Mouse (Mus musculus) heart, embryonic 14.5 days (tissue): ENCODE data around the gene Ednrb. TPM values are rescaled to one million over a fixed set of nuclear protein-coding genes. Genes with fewer than 3 reads are reported as not detected.
A peak's percentile ranks its signal among the peaks of the same experiment; 100 is the strongest.

Source experiments
- ATAC-seq: fragments of 200-750 bp; cut with Nextera tagmentation; 2 replicates; pipeline ENCODE4 v1.8.0; 2017; ENCODE audit warnings: low read depth, moderate TSS enrichment; ENCODE audit not compliant: insufficient number of reproducible peaks, insufficient read depth, low FRiP score
- H3K27ac ChIP-seq, 2 experiments: fragments of 200-500 bp in 1 of 2; fragments of 300-500 bp in 1 of 2; sonication (generic) in 1 of 2; replicated peaks in 1 of 2; 2 replicates each; pipeline ENCODE4 v1.5.1; 2012 to 2014; ENCODE audit warnings: low read depth in 2 of 2, low read length in 2 of 2, control low read depth in 1 of 2, mild to moderate bottlenecking in 1 of 2, mixed read lengths in 1 of 2; ENCODE audit not compliant: control insufficient read depth in 1 of 2, insufficient read depth in 1 of 2
- H3K27me3 ChIP-seq: fragments of 300-500 bp; sonication (generic); 2 replicates; pipeline ENCODE4 v1.6.1; 2014; ENCODE audit warnings: mild to moderate bottlenecking, low read length, control low read depth; ENCODE audit not compliant: control insufficient read depth, insufficient read depth
- H3K36me3 ChIP-seq: fragments of 300-500 bp; sonication (generic); 2 replicates; pipeline ENCODE4 v1.6.1; 2014; ENCODE audit warnings: mild to moderate bottlenecking, control low read depth, low read length, mixed read lengths; ENCODE audit not compliant: control insufficient read depth, insufficient read depth
- H3K4me1 ChIP-seq, 2 experiments: fragments of 200-500 bp in 1 of 2; fragments of 300-500 bp in 1 of 2; sonication (generic) in 1 of 2; 2 replicates each; pipeline ENCODE4 v1.6.1; 2012 to 2014; ENCODE audit warnings: low read length in 2 of 2, control low read depth in 1 of 2, mixed read lengths in 1 of 2; ENCODE audit not compliant: control insufficient read depth in 2 of 2, insufficient read depth in 2 of 2
- H3K4me2 ChIP-seq: fragments of 300-500 bp; sonication (generic); 2 replicates; pipeline ENCODE4 v1.6.1; 2014; ENCODE audit warnings: mild to moderate bottlenecking, low read length
- H3K4me3 ChIP-seq, 2 experiments: fragments of 200-500 bp in 1 of 2; fragments of 300-500 bp in 1 of 2; sonication (generic) in 1 of 2; 2 replicates each; pipeline ENCODE4 v1.5.1; 2012 to 2014; ENCODE audit warnings: low read length in 2 of 2, mild to moderate bottlenecking in 2 of 2, control low read depth in 1 of 2, low read depth in 1 of 2, moderate library complexity in 1 of 2; ENCODE audit not compliant: control insufficient read depth in 1 of 2, insufficient read depth in 1 of 2
- H3K9ac ChIP-seq: fragments of 300-500 bp; sonication (generic); 2 replicates; pipeline ENCODE4 v1.6.1; 2014; ENCODE audit warnings: mild to moderate bottlenecking, low read length
- H3K9me3 ChIP-seq: fragments of 300-500 bp; sonication (generic); 2 replicates; pipeline ENCODE4 v1.6.1; 2016; ENCODE audit warnings: low read length, control low read depth; ENCODE audit not compliant: control insufficient read depth
- WGBS: fragments of 180-500 bp; shearing (Covaris S2); extraction: QIAGEN DNeasy Blood & Tissue Kit; methylation state at CpG from one replicate; pipeline ENCODE4 v1.1.7; 2014; 5-methylcytosine and 5-hydroxymethylcytosine counted together
- polyA plus RNA-seq: library from polyadenylated mRNA; unstranded; fragments of >200 nt; fragmentation: Nextera tagmentation; extraction: Ambion mirVana; gene quantifications from 2 replicates; pipeline ENCODE4 v1.2.1, GENCODE M21; 2014

Ednrb gene
- polyA plus RNA-seq, 1 experiment from 2014 or later, result 114 TPM

DNA sequence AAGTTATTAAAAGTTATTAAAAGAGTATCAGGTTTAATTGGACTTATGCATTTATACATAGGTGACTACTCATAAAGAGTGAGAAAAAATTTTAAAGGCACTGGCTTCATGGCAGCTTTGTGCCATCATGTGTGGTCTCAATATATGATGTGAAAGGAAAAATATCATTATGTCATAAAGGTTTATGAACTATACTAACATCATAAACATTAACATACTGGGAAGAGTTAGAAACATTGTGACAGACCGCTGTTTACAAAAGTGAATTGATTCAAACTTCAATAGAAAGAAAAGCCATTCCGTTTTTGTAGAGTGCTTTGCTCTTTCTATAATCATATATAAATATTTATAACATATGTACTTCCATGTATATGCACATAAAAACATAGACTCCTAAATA is 22.4 kb upstream of the Ednrb start:
- no peak overlapping the region for H3K27ac ChIP-seq
- H3K9ac ChIP-seq, result no peak overlapping the region
- ATAC-seq, result no peak
- H3K27me3 ChIP-seq, result no peaks in the 10 kb centered on the region
- no peak overlapping the region for H3K4me3 ChIP-seq
- 85% methylated on average over 2 of the region's 2 CpGs for WGBS
- no peaks in the 10 kb centered on the region for H3K36me3 ChIP-seq
- no peak overlapping the region for H3K4me2 ChIP-seq
- no peaks in the 10 kb centered on the region for H3K4me1 ChIP-seq
- no peaks in the 10 kb centered on the region for H3K9me3 ChIP-seq

DNA sequence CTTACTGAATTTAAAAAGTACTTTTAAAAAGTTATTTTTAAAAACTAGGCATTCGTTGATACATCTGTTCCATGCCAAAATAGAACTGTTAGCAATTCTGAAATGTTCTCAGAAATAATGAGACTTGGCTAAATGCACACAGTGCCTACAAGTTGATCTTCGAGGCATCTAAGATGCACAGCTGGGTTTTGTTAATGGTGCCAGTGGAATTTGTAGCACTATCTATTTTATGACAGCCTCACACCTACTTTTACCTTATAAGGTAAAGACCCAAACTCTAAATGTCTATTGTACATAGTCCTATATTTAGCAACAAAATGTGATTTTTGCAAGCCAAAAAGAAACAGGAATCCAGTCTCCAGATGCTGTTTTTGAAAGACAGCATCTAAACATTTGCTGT is 21.0 kb upstream of the Ednrb start:
- H3K9me3 ChIP-seq, result no peaks in the 10 kb centered on the region
- no peak overlapping the region for H3K4me2 ChIP-seq
- no peaks in the 10 kb centered on the region for H3K27me3 ChIP-seq
- no peak overlapping the region for H3K9ac ChIP-seq
- no peak overlapping the region for H3K27ac ChIP-seq
- H3K4me3 ChIP-seq, result no peak overlapping the region
- no peaks in the 10 kb centered on the region for H3K36me3 ChIP-seq
- no peaks in the 10 kb centered on the region for H3K4me1 ChIP-seq
- WGBS, result 54% methylated on average over 2 of the region's 2 CpGs
- no peak for ATAC-seq

DNA sequence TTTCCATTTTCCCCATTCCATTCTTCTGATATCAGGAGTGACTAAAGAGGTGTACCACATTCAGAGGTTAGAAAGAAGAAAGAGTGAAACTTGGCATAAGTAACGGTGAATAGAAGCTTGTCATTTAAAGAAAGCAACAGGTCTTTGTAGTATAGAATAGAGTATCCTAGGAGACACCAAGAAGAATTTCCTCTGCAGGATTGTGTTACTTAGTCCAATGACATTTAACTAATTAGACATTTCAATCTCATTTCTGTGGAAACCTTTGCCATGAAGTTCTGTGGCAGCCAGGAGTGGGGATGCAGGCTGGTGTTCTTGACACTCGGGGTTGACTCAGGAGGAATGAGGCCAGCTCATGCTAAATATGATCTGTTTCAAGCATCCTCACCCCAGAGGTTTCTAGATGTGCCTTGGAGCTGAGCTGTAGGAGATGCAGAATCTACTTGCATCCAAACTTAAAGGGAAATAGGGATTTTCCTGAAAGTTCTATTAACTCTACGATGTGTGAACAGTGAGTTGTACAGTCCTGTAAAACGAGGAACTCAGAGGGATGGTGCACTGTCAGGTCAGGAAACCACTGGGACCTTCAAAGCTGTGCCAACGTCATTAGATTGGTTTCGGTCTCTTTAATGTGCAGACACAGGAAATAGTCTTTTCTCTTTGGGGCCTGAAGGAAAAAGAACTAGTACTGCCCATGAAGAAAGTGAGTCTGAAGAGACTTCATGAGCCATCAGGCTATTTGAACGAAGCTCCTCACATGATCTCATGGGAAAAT is 6.1 kb upstream of the Ednrb start:
- Histone ChIP-seq H3K27me3 (no peaks in the 10 kb centered on the region), H3K9me3 (no peaks in the 10 kb centered on the region), H3K4me1 (no peaks in the 10 kb centered on the region), H3K4me2 (no peak overlapping the region), H3K27ac (no peak overlapping the region), H3K9ac (no peak overlapping the region), H3K36me3 (no peaks in the 10 kb centered on the region), H3K4me3 (no peak overlapping the region)
- 80% methylated on average over 7 of the region's 7 CpGs for WGBS
- no peak for ATAC-seq

DNA sequence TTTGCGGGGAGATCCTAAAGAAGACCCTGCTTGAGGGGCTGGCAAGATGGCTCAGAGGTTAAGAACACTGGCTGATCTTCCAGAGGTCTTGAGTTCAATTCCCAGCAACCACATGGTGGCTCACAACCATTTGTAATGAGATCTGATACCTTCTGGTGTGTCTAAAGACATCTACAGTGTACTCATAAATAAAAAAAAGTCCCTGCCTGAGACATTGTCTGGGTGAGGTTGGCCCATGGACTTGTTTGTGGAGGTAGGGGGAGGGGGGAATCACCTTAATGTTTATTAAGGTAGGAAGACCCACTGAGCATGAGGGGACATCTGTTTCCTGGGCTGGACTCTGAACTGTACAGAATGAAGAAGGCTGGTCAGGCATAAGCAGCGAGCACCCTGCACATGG is 1.5 kb upstream of the Ednrb start:
- no peaks in the 10 kb centered on the region for H3K27me3 ChIP-seq
- H3K9me3 ChIP-seq, result no peaks in the 10 kb centered on the region
- H3K4me2 ChIP-seq, result no peak overlapping the region
- ATAC-seq, result no peak
- 95% methylated on average over 2 of the region's 2 CpGs for WGBS
- H3K4me3 ChIP-seq, result no peak overlapping the region
- H3K36me3 ChIP-seq, result no peaks in the 10 kb centered on the region
- no peak overlapping the region for H3K27ac ChIP-seq
- H3K9ac ChIP-seq, result no peak overlapping the region
- peaks cover 0 to 6% of the 10 kb centered on the region in 2 experiments; a peak in 2 of 4 replicates for H3K4me1 ChIP-seq

DNA sequence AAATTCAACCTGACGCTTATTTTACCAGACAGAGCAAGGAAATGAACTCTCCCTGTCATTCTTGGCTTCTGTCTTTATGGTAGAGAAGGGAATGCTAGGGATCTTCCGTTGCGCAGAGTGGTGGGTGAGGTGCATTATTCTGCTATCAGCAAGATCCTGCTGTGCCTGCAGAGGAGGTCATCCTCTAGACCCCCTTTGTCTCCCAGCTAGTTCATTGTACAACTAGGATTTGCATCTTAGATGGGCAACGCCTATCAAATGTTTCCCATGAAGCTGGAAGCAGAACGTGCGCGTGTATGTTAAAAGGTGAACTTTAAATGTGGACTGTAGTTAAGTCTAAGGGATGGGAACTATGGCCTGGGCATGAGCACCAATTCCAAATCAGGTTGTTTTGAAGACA is 742 bp upstream of the Ednrb start:
- Histone ChIP-seq H3K4me1 (peaks cover 0 to 6% of the 10 kb centered on the region in 2 experiments; a peak in 2 of 4 replicates), H3K27ac (0 out of 4 replicates have a peak overlapping the region, but pooled peaks have one; percentile 9 to 70), H3K4me2 (peak overlapping the region; percentile 85), H3K9ac (no peak overlapping the region), H3K9me3 (no peaks in the 10 kb centered on the region), H3K36me3 (no peaks in the 10 kb centered on the region), H3K27me3 (no peaks in the 10 kb centered on the region), H3K4me3 (no peak overlapping the region)
- no peak for ATAC-seq
- WGBS, result 74% methylated on average over 7 of the region's 7 CpGs

DNA sequence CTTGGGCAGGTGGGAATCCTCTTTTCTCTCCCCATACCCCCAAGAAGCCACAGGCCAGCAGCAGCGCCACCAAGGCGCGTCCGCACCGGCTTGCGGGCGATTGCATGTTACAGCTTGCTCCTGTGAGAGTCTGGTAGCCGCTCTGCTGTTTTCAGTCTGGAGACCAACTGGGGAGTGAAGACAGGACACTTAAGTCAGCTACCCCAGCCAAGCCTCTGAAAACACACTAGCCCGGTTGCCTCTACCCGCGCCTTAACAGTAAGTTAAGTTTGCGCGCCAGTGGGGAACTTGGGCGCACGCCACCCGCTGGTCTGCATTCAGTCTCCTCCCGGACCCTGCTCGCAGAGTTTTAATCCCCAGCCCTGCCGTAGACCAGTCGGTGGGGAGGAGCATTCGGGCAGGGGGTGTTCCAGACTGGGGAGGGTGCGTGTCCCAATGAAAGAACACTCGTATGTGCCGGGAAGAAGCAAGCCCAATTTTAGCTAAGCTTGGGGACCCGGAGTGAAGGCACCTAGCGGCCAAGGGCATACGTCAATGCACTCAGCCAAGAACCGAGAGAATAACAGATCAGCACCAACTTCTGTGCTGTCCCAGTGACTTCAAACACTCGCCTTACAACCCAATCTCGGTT is 716 bp downstream of the Ednrb start:
- ATAC-seq, result peak; percentile 76; the same call in 1 of the 2 replicates
- under 1% methylated on average over 30 of the region's 30 CpGs for WGBS
- H3K36me3 ChIP-seq, result no peaks in the 10 kb centered on the region
- no peaks in the 10 kb centered on the region for H3K9me3 ChIP-seq
- peak overlapping the region; percentile 50 to 53 for H3K4me3 ChIP-seq
- H3K27me3 ChIP-seq, result no peaks in the 10 kb centered on the region
- H3K27ac ChIP-seq, result peak overlapping the region; percentile 66 to 70
- H3K9ac ChIP-seq, result peak overlapping the region; percentile 74
- H3K4me1 ChIP-seq, result peaks cover 0 to 6% of the 10 kb centered on the region in 2 experiments; a peak in 2 of 4 replicates
- H3K4me2 ChIP-seq, result peak overlapping the region; percentile 85

DNA sequence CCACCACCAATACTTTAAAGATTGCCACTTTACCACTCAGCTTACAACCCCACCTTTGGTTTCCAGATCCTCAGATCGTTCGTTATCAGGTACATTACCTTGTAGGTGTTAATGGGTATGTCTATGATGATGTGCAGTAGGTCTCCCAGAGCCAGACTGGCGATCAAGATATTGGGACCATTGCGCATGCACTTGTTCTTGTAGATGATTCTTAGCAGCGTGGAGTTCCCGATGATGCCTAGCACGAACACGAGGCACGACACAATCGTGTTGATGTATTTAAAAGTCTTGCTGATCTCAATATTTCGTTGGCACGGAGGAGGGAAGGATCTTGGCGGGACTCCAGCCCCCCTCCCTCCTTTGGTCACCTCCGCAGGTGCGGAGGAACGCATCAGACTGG is 1.3 kb downstream of the Ednrb start:
- WGBS, result 9% methylated on average over 16 of the region's 16 CpGs
- Histone ChIP-seq H3K27ac (peak overlapping the region; percentile 66 to 70), H3K4me1 (peaks cover 0 to 6% of the 10 kb centered on the region in 2 experiments; a peak in 2 of 4 replicates), H3K4me2 (peak overlapping the region; percentile 85), H3K9me3 (no peaks in the 10 kb centered on the region), H3K9ac (peak overlapping the region; percentile 74), H3K27me3 (no peaks in the 10 kb centered on the region), H3K36me3 (no peaks in the 10 kb centered on the region), H3K4me3 (peak overlapping the region; percentile 50 to 53)
- no peak for ATAC-seq
